Mouse (Mus musculus) stomach, postnatal 0 days (tissue): Measurements from ENCODE around the gene Cadm2. TPM values are rescaled to one million over a fixed set of nuclear protein-coding genes. Genes with fewer than 3 reads are reported as not detected.

Source experiments
- ATAC-seq: fragments of 200-750 bp; cut with Nextera tagmentation; 2 replicates; pipeline ENCODE4 v1.8.0; 2017; ENCODE audit not compliant: low FRiP score, low TSS enrichment
- DNase-seq: peaks from one replicate; pipeline ENCODE4 v3.0.0-alpha.2; 2016; ENCODE audit warnings: low spot score
- H3K27ac ChIP-seq: fragments of 300-500 bp; sonication (generic); replicated peaks from 2 replicates; pipeline ENCODE4 v1.5.1; 2014; ENCODE audit warnings: mild to moderate bottlenecking, control low read depth
- H3K27me3 ChIP-seq: fragments of 300-500 bp; sonication (generic); 2 replicates; pipeline ENCODE4 v1.6.1; 2014; ENCODE audit warnings: low read length; ENCODE audit not compliant: control insufficient read depth, insufficient read depth
- H3K36me3 ChIP-seq: fragments of 300-500 bp; sonication (generic); 2 replicates; pipeline ENCODE4 v1.6.1; 2014; ENCODE audit warnings: low read length, mixed read lengths; ENCODE audit not compliant: control insufficient read depth, insufficient read depth
- H3K4me1 ChIP-seq: fragments of 300-500 bp; sonication (generic); replicated peaks from 2 replicates; pipeline ENCODE4 v1.6.1; 2014; ENCODE audit warnings: antibody characterized with exemption; ENCODE audit not compliant: control insufficient read depth, insufficient read depth
- H3K4me2 ChIP-seq: fragments of 300-500 bp; sonication (generic); replicated peaks from 2 replicates; pipeline ENCODE4 v1.6.1; 2014; ENCODE audit warnings: low read depth, mild to moderate bottlenecking, control low read depth, moderate library complexity
- H3K4me3 ChIP-seq: fragments of 300-500 bp; sonication (generic); 2 replicates; pipeline ENCODE4 v1.5.1; 2014; ENCODE audit warnings: low read depth, low read length, control low read depth
- H3K9ac ChIP-seq: fragments of 300-500 bp; sonication (generic); 2 replicates; pipeline ENCODE4 v1.6.1; 2014; ENCODE audit warnings: mild to moderate bottlenecking, low read length, control low read depth, mixed read lengths
- H3K9me3 ChIP-seq: fragments of 300-500 bp; sonication (generic); 2 replicates; pipeline ENCODE4 v1.6.1; 2016; ENCODE audit warnings: low read length; ENCODE audit not compliant: control insufficient read depth
- CTCF ChIP-seq: IDR thresholded peaks from 2 replicates; pipeline ENCODE4 v1.5.1; 2016; ENCODE audit warnings: antibody characterized with exemption, low read depth, mild to moderate bottlenecking, moderate library complexity
- EP300 ChIP-seq: optimal IDR thresholded peaks from 2 replicates; pipeline ENCODE3; 2016; ENCODE audit warnings: antibody characterized with exemption
- WGBS: fragments of 180-500 bp; shearing (Covaris S2); extraction: QIAGEN DNeasy Blood & Tissue Kit; methylation state at CpG from one replicate; pipeline ENCODE4 v1.1.7; 2014; 5-methylcytosine and 5-hydroxymethylcytosine counted together
- polyA plus RNA-seq: library from polyadenylated mRNA; unstranded; fragments of >200 nt; fragmentation: Nextera tagmentation; extraction: Ambion mirVana; gene quantifications from 2 replicates; pipeline ENCODE4 v1.2.1, GENCODE M21; 2015

Cadm2 gene
- polyA plus RNA-seq, 1 experiment from 2014 or later = 0.29 TPM

DNA sequence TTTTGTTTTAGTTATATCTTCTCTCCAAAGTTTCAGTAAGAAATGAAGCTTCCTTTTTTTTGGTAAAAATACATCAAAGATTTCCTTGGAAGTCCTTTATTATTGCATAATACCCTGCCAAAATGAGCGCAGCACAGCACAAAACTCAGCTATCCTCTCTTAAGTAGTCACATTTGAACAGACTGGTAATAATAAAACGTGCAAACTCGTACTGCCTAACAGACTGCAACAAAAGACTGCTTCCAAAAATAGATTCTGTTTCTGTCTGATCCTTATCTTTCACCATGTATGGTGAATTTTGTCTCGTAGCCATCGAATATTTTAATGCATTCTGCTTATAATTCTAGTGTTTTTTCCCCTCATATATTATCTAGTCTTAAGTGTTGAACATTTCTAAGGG is 45.2 kb downstream of the Cadm2 start:
- no peak overlapping the region for H3K9ac ChIP-seq
- no peaks in the 10 kb centered on the region for H3K4me1 ChIP-seq
- no peaks in the 10 kb centered on the region for H3K27me3 ChIP-seq
- WGBS = 53% methylated on average over 5 of the region's 5 CpGs
- H3K4me2 ChIP-seq = no peak overlapping the region
- H3K36me3 ChIP-seq = no peaks in the 10 kb centered on the region
- H3K27ac ChIP-seq = no peak overlapping the region
- H3K4me3 ChIP-seq = no peak overlapping the region
- ATAC-seq = no peak
- no peak for DNase-seq
- H3K9me3 ChIP-seq = no peaks in the 10 kb centered on the region
- no peak for TF ChIP-seq EP300
- no peak for TF ChIP-seq CTCF

DNA sequence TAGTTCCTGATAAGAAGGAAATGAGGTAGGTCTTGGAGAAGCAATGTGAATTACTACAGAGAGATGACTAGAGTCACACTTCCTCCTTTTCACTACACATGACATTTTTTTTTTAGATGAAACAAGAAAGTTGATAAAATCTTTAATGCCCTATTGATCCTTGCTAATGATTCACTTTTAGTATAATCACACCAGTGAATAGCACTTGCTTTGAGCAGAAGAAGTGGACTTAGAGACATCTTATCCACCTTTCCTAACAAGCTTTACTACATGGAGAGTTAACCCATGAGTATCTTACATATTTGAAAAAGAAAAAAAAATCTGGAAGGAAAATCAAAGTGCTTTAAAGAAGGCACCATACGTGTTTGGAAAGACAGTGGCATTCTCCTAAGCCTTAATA is 93.7 kb downstream of the Cadm2 start:
- H3K36me3 ChIP-seq = no peaks in the 10 kb centered on the region

DNA sequence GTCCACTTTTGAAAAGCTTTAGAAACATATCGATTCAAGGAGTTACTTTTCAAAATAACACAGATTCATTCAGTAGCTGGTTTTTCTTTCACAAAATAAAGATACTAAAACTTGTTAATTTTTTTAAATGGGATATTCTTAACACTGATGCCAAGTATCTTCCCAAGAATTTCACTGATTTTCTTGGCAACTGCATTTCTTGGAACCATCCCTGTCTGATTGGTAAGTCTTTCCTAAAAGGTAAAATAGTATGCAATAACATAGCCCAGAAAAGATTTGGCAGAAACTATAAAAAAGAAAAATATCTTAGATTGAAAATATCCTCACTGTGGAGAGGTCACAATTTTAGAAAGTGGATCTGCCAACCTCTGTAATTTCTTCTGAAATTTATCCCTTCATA is 95.8 kb downstream of the Cadm2 start:
- no peak for TF ChIP-seq CTCF
- TF ChIP-seq EP300 = no peak
- no peak for ATAC-seq
- Histone ChIP-seq H3K4me1 (no peaks in the 10 kb centered on the region), H3K27ac (no peak overlapping the region), H3K4me2 (no peak overlapping the region), H3K27me3 (no peaks in the 10 kb centered on the region), H3K36me3 (no peaks in the 10 kb centered on the region), H3K4me3 (no peak overlapping the region), H3K9me3 (no peaks in the 10 kb centered on the region), H3K9ac (no peak overlapping the region)
- no peak for DNase-seq
- WGBS = 73% methylated on average over 1 of the region's 1 CpGs

More for the DNA sequence above, 93.7 kb downstream of the Cadm2 start:
- 86% methylated on average over 1 of the region's 1 CpGs for WGBS
- DNase-seq (no peak), ATAC-seq (no peak)
- H3K9ac ChIP-seq = no peak overlapping the region
- H3K4me1 ChIP-seq = no peaks in the 10 kb centered on the region
- H3K9me3 ChIP-seq = no peaks in the 10 kb centered on the region
- no peaks in the 10 kb centered on the region for H3K27me3 ChIP-seq
- no peak overlapping the region for H3K4me3 ChIP-seq
- TF ChIP-seq EP300 = no peak
- no peak for TF ChIP-seq CTCF
- no peak overlapping the region for H3K4me2 ChIP-seq
- H3K27ac ChIP-seq = no peak overlapping the region

DNA sequence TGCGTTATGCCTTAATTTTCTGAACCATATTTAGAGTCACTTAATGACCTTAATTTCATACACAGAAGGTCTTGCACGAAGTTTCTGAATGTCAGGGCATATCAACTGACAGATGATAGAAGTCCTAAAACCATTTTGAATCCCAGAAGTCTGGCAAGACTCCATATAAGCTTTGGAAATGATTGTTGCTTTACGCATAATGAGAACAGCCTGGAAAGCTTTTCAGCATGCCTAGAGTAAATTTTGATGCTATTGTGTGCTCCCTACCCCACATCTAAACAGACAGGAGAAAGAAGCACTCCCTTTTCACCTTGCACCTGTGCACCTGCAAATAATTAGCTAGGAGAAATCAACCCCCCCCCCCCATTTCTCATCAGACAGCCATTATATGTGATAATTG is 102.4 kb downstream of the Cadm2 start:
- no peak overlapping the region for H3K27ac ChIP-seq
- 74% methylated on average over 3 of the region's 3 CpGs for WGBS
- DNase-seq = no peak
- TF ChIP-seq CTCF (no peak), EP300 (no peak)
- H3K9ac ChIP-seq = no peak overlapping the region
- no peaks in the 10 kb centered on the region for H3K9me3 ChIP-seq
- H3K4me2 ChIP-seq = no peak overlapping the region
- no peaks in the 10 kb centered on the region for H3K4me1 ChIP-seq
- no peaks in the 10 kb centered on the region for H3K36me3 ChIP-seq
- ATAC-seq = no peak
- H3K27me3 ChIP-seq = no peaks in the 10 kb centered on the region
- H3K4me3 ChIP-seq = no peak overlapping the region

DNA sequence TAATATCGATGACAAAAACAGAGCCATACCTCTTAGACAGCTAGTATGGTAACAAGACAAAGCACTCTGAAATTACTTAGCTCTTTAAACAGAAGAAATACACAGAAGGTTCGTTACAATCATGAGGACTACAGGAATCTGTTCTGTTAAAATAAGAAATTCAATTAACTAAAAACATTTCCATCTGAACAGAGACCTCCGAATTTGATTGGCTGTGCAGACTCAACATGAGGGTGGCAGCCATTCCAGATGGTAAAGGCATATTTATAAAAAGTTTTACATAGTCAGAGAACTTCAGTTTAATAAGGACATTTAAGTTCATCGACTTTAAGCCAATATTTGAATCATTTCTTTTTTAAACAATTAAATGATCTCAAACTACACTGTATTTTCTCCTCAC is 105.2 kb downstream of the Cadm2 start:
- H3K4me1 ChIP-seq = no peaks in the 10 kb centered on the region
- no peak overlapping the region for H3K9ac ChIP-seq
- H3K4me3 ChIP-seq = no peak overlapping the region
- H3K36me3 ChIP-seq = no peaks in the 10 kb centered on the region
- no peak overlapping the region for H3K4me2 ChIP-seq
- no peak overlapping the region for H3K27ac ChIP-seq
- no peaks in the 10 kb centered on the region for H3K9me3 ChIP-seq
- no peak for ATAC-seq
- no peak for TF ChIP-seq CTCF
- TF ChIP-seq EP300 = no peak
- H3K27me3 ChIP-seq = no peaks in the 10 kb centered on the region
- no peak for DNase-seq
- 75% methylated on average over 4 of the region's 4 CpGs for WGBS

DNA sequence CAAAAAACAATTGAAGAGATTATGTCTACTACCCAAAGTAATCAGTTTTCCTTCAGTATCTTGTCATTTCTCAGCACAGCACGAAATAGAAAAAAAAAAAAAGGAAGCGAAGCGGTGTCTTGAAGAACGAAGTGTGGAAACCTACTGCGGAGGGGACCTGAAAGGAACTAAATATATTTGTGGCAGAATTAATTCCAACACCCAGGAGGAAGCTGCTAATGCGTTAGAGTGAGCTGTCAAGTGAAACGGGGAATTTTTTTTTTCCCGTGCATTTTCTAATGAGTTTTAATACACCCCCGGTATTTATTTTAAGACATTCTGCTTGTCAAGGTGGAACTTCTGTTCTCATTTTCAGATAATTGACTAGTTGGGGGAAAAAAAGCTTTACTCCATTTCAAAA is 111.6 kb downstream of the Cadm2 start:
- H3K4me2 ChIP-seq = no peak overlapping the region
- H3K36me3 ChIP-seq = no peaks in the 10 kb centered on the region
- H3K4me1 ChIP-seq = no peaks in the 10 kb centered on the region
- no peak for ATAC-seq
- H3K27me3 ChIP-seq = no peaks in the 10 kb centered on the region
- TF ChIP-seq EP300 (no peak), CTCF (no peak)
- no peak overlapping the region for H3K9ac ChIP-seq
- no peak for DNase-seq
- WGBS = 83% methylated on average over 9 of the region's 9 CpGs
- H3K27ac ChIP-seq = no peak overlapping the region
- no peak overlapping the region for H3K4me3 ChIP-seq
- no peaks in the 10 kb centered on the region for H3K9me3 ChIP-seq

DNA sequence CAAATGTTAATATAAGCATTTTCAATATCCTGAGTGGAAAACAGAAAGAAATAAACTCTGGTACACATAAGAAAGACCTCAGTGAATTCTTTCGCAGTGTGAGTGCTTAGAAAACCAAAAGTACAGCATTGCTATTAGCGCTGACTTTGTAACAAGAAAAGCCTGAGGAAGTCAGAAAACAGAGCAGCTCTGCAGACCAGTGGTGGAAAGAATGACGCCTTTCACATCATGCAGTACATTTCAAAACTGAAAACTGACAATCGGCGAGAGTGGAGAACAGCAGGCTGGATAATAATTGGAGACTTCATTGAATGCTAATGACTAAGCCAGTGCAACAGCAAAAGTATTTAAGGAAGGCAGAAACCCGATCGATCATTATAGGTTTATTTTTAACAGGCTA is 138.2 kb downstream of the Cadm2 start:
- H3K27me3 ChIP-seq = no peaks in the 10 kb centered on the region
- no peak overlapping the region for H3K4me3 ChIP-seq
- H3K9me3 ChIP-seq = no peaks in the 10 kb centered on the region
- H3K4me1 ChIP-seq = no peaks in the 10 kb centered on the region
- no peak overlapping the region for H3K4me2 ChIP-seq
- 82% methylated on average over 7 of the region's 7 CpGs for WGBS
- TF ChIP-seq CTCF (no peak), EP300 (no peak)
- no peak overlapping the region for H3K27ac ChIP-seq
- H3K36me3 ChIP-seq = no peaks in the 10 kb centered on the region
- DNase-seq (no peak), ATAC-seq (no peak)
- H3K9ac ChIP-seq = no peak overlapping the region
